Mouse (Mus musculus) heart, postnatal 10 days (tissue): ENCODE results near the gene Aacs. TPM values are rescaled to one million over a fixed set of nuclear protein-coding genes. Genes with fewer than 3 reads are reported as not detected.
"Not testable (repeated sequence)": the region's sequence is repeated elsewhere in the genome, so short reads cannot be mapped to it uniquely, and the experiment has no call there.

Experiments used
- DNase-seq, 2 experiments: peaks; one replicate each; pipeline ENCODE4 v3.0.0; 2021
- intact Hi-C: fragments of 180-260 bp; cut with DNase I; formaldehyde crosslinking; loops from one replicate; pipeline ENCODE4 v1.15.1; 2025
- total RNA-seq, 2 experiments: library from RNA; stranded (reverse); gene quantifications; 2 replicates each; pipeline ENCODE4 v1.2.3; 2021

Gene Aacs
- total RNA-seq, 2 experiments from 2014 or later = 4.8 to 5.0 TPM

DNA sequence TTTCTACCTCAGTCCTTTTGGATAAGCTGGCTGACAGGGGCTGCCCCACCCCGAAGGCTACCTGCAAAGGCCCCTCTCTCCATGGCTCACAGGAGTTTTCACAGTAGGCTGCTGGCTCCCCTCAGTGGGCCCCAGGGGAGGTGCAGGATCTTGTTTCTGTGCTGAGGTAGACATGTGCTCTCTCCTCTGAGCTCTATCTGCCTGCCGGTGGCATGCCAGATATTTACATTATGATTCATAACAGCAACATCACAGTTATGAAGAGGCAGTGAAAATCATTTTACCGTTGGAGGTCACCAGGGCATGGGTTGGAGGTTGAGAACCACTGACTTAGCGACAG lies 12.5 kb downstream of the Aacs start:
- DNase-seq = peak in 1 of 2 experiments; percentile 38
- intact Hi-C loops = no loop called here

DNA sequence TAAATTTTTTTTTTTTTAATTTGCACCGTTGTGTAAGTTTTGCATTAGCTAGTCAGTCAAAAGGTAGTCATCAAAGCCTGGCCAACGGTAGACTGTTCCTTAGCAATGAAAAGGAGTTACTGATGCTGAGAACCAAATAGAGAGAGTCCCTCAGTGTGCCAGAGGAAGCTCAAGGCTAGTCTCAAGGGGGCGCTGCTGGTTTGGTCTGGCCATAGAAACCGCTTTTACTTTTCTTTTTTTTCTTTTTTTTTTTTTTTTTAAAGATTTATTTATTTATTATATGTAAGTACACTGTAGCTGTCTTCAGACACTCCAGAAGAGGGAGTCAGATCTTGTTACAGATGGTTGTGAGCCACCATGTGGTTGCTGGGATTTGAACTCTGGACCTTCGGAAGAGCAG lies 13.3 kb downstream of the Aacs start:
- intact Hi-C loops, DNase-seq: not testable (repeated sequence)

DNA sequence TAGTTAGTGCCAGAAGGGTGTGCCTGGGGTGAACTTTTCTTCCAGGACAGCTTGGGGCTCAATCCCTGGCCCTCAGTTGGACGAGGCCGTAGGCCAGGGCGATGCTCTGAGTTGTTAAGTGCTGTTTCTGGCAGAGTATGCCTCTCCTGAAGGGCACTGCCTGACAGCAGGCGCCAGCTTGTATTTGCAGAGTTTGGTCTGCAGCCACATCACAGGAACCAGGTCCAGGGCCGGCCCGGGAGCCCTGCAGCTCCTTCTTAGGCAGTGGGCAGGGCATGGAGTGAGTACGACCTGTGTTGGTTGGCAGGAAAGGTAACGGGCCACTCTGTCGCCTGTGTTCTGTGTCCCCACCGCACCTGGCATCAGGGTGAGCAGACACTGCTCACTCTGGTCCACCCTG lies 15.5 kb downstream of the Aacs start:
- intact Hi-C loops = no loop called here

DNA sequence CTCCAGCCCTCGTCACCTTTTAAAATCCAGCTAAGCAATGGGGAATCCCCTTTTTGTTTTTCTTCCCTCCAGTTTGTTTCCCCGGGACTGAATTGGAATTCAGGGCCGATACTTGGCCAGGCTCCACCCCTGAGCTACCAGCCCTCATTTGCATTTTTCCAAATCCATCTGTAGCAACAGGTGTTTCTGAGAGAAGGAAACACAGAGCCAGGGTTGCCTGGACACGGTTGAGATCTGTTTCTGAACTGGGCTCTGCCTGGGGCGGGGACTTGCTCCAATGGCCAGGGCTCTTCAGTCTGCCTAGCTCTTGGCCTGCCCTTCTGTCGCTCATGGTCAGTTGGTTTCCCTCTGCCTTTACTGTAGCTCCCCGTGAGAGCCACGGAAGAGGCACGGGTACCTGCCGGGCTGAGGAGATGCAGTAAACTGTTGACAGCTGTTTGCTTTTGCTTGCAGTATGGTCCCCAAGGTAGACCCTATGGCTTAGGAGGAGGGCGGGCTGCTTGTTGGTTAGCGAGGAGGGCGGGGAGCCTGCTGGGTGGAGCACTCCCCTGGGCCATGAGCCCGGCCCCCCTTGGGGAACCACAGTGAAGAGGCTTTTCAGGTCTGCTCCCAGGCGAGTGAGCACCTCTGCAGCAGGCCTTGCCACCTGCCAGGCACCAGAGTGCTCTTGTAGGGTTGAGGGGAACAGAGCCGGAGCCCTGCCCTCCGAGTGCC lies 16.9 kb downstream of the Aacs start:
- no peak for DNase-seq
- intact Hi-C loops = no loop called here

More for the DNA sequence above, 15.5 kb downstream of the Aacs start:
- peak; percentile 75 to 80 for DNase-seq

DNA sequence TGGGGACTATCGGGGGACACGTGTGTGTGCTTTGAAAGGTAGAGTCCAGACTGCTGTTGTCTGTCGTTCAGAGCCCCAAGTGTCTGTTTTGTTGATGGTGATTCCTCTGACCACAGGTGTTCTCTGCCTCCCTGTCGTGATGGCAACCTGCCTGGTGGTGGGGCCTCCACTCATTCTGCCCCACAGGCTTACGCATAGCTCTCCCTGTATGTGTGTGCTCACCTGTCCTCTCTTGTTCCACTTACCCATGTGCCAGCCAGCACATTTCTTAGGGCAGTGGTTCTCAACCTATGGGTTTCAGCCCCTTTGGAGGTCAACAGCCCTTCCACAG lies 17.4 kb downstream of the Aacs start:
- intact Hi-C loops = no loop called here
- DNase-seq = no peak

DNA sequence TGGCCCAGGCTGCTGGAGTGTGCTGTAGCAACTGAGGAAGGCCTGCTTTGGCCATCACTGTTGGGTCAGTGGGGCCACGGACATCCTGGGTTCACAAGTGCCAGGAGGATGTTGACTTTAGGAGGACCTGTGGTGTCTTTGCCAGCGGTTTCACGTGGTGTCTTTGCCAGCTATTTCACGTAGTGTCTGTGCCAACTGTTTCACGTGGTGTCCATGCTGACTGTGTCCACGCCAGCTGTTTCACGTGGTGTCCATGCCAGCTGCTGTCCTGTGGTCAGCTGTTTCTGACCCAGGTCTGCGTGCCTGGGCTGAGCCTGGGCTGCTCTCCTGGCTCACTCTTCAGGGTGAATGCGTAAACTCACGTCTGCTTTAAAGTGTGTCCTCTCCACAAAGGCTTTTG lies 20.0 kb downstream of the Aacs start:
- no peak for DNase-seq
- intact Hi-C loops = no loop called here

DNA sequence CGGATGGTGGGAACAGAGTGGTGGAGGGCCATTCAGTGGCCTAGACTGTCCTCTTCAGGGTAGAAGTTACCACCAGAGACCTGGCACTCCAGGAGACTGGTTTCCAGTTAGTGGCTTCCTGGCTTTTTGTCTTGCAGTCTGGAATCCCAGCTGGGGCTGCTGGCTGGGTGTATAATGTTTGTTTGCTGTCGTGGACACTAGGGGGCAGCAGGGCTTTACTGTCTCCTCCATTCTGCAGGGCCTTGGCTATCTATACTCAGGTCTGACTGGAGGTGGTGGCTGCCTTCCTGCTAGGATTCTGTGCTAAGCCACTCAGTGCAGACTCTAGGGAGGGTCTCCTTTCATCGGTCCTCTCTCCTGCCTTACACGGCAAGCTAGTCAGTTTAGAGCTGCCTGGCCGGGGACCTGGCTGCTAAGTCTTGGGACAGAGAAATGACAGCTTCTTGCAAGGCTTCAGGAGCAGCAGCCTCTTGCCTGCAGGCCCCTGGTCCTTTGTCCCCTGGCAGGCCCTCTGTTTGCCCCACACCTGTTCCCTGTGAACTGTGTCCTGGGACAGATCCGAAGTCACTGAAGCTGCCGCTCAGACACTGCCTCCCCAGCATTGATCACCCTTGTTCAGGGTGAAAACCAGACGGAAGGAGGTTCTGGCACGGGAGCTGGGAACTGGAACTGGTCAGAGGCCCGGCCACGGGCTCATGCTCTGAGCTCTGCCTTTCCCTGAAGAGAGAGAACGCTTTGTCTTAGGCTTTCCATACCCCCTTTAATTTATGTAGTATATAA lies 22.4 kb downstream of the Aacs start:
- peak; percentile 52 to 76 for DNase-seq
- intact Hi-C loops = no loop called here

DNA sequence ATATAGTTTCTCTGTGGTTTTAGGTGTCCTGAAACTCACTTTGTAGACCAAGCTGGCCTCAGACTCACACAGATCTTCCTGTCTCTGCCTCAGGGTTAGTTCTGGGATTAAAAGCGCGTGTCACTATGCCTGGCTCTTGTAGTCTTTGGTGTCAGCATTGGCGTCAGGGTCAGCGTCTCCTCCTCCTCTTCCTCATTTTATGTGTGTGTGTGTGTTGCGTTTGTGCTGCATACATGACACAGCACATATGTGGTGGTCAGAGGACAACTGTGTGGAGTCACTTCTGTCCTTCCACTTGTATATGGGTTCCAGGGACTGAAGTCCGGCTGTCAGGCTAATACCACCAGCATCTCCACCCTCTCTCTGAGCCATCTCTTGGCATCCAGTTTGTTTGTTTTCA lies 25.9 kb downstream of the Aacs start:
- DNase-seq = no peak
- intact Hi-C loops = no loop called here

DNA sequence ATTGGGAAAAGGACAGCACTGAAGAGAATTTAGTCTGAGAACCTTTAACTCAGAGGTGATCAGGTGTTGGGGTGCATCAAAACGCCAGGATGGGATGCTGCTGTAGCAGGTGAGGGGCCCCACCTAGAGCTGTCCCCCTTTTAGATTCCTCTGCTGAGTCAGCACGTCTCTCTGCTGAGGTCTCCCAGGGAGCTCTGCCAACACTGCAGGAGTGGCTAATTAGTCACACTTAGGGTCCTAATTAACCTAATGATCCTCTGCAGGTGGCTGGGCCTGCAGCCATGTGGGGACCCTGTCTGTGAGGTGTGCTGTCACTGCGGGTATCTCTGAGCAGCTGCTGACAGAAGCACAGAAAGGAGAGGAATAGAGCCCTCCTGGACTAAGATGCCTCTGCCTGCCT lies 26.6 kb downstream of the Aacs start:
- intact Hi-C loops = no loop called here
- DNase-seq = no peak

DNA sequence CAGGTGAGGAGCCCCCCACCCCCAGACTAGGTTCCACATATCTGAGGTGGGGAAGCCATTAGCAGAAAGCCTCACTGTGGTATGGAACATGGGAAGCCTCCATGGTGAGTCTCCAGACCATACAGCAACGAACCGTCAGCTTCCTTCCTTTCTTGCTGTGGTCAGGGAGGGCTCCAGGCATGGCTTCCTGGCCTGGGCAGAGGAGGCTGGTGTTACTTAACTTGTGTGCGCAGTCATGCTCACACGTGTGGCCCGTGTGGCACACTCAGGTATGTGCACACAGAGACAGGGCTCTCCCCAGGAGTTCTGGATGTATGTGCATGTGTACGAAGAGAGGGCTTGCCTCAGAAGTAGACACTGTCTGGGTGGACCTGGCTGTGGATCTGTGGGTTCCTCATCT lies 28.0 kb downstream of the Aacs start:
- no peak for DNase-seq
- intact Hi-C loops = no loop called here

DNA sequence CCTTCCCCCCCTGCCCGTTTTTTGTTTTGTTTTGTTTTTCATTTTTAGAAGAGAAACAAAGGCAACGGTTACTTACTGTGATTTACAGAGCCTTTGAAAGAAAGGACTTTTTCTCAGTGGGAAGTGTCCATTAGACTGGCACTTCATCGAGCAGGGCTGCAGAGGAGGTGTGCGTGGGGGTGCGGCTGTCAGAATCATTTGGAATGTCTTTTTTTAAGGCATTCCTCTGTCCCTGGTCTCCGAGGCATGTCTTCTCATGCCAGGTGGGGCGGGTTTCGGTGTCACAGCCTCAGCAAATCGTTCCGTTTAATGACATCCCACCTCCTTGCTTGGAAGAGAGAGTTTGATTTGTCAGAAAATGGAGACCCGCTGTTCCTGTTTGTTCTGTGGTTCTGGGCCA lies 29.1 kb downstream of the Aacs start:
- DNase-seq = no peak
- intact Hi-C loops = no loop called here

DNA sequence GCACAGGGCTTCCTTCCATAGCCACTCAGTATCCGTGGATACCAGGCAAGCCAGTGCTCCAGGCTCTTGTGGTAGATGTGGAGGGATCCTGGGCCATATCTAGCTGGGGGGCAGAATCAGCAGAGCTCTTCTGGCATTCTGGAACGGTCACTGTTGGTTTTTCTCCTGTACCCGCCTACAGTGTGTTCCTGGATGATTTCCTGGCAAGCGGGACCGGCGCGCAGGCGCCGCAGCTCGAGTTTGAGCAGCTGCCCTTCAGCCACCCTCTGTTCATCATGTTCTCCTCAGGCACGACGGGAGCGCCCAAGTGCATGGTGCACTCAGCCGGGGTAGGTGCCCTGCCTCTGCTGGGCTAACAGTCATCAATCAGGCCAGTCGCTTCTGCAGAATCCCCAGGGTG lies 30.4 kb downstream of the Aacs start:
- no peak for DNase-seq
- intact Hi-C loops = no loop called here

DNA sequence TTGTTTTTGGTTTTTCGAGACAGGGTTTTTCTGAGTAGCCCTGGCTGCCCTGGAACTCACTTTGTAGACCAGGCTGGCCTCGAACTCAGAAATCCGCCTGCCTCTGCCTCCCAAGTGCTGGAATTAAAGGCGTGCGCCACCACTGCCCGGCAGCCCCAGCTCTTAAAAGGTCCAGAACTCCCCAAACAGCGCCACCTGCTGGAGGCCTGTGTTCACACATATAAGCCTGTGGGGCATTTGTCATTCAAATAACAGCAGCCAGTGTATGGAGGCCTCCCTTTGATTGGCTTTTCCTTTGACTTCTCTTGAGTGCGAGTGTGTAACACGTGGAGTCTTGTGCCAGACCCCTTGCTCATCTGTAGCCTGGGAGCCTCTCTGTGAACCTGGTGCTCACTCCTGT lies 32.0 kb downstream of the Aacs start:
- DNase-seq = no peak
- intact Hi-C loops = no loop called here

DNA sequence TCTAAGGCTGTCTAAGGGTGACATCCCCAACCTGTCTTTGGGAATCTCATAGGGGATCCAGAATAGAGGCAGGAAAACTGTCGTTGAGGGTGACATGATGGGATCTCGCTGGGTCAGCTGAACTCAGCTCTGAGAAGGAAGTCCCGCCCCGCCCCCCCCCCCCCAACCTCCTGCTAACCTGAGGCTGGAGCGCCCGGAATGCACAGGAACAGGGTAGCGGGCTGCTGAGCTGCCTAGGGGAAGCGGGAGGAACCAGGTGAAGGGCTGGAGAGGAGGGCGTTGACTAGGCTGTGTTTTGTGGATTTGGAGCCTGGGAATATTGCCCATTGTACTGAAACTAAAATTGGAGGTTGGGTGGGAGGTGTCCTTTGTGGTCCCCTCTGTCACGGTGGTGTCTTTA lies 32.4 kb downstream of the Aacs start:
- no peak for DNase-seq
- intact Hi-C loops = no loop called here

DNA sequence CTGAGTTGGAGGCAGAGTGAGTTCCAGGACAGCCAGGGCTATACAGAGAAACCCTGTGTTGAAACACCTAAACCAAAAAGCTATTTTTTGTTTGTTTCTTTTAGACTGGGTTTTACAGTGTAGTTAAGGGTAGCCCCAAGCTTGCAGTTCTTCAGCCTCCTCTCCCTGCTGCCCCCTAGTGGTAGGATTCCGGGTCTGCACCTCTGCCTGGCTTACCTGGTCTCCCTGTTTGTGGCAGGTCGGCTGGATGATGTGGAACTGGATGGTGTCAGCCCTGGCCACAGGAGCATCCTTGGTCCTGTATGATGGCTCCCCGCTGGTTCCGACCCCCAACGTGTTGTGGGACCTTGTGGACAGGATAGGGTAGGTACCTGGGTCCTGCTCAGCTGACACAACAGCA lies 33.9 kb downstream of the Aacs start:
- DNase-seq = peak in 1 of 2 experiments; percentile 46
- intact Hi-C loops = no loop called here

DNA sequence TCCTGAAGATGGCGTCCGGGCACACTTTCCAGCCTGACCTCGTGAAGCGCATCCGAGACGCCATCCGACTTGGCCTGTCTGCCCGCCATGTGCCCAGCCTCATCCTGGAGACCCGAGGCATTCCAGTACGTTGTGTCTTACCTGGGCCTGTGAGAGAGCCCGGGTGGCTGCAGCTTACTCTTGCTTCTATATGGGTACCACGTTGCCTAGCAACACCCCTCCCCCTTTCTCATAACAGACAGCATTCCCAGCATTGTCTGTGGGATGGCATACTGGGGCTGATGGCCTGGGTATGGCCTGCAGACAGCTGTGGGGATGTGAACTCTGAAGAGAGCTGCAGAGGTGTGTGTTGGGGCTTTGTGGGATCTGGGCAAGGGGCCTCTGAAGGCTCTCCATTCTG lies 39.4 kb downstream of the Aacs start:
- DNase-seq = no peak
- intact Hi-C loops = no loop called here

DNA sequence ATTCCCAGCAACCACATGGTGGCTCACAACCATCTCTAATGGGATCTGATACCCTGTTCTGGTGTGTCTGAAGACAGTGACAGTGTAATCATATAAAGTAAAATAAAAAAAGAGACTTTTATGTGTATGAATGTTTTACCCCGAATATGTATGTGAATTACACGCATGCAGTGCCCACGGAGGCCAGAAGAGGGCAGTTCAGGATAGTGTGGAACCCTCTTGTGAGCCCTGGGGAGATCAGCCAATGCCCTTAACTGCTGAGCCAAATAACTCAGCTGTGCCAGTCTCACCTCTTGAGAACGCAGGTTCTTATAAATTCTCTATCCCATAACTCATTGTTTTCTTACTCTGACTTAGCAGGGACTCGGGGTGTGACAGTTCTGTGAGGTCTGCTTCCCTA lies 43.0 kb downstream of the Aacs start:
- no peak for DNase-seq
- intact Hi-C loops = no loop called here

DNA sequence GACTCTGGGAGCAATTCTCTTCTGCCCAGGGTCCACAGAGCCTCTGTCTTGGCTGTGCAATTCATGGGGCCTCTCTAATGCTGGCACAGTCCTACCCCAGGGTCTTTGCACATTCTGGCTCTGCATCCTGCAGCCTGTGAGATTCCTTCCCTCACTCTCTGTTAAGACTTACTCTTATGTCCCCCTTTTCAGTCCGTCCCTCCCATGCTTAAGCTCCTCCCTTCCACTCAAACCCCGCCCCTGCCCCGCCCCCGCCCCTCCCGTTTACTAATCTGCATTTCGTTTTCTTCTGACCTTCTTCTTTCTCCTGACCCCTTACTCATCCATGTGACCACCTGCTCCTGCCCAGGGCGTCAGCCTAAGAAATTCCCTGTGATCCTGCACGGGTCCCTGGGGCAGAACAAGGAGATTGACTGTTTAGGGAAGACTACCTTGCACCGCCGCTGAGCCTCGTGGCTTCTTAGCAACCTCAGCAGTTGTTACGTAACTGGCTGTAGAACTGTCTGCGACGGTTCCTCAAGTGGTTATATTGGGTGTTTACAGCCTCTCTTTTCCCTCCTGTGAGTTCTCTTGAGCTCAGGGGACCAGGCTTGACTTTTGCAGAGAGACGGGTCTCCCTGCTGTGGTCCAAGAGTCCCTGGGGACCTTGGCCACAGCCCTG lies 45.4 kb downstream of the Aacs start:
- DNase-seq = no peak
- intact Hi-C loops = no loop called here

DNA sequence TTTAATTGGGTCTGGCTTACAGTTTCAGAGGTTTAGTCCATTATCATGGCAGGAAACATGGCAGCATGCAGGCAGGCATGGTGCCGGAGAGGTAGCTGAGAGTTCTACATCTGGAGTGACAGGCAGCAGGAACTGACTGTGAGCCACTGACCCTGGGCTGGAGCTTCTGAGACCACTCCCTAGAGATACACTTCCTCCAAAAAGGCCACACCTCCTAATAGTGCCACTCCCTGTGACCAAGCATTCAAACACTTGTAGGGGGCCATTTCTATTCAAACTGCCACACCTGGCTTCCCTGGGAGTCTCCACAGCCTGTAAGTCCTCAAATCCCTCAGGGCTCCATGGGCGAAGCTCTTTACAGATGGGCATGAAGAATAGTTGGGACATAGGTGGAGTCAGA lies 47.7 kb downstream of the Aacs start:
- no peak for DNase-seq
- intact Hi-C loops = no loop called here

DNA sequence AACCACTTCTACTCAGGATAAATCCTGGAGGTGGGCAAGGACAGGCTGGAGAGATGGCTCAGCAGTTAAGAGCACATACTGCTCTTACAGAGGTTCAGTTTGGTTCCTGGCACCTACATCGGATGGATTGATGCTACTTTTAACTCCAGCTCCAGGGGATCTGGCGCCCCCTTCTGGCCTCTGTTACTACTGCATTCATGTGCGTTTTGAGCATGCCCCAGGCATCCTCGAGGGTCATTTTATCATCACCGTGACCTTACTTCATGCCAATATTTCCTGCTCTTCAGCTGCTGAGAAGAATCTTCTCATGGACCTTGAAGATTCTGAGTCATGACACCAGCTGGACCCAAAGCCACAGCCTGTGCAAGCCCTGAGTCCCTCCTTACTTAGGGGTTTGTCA lies 49.9 kb downstream of the Aacs start:
- intact Hi-C loops = loop anchor here (5.0 kb wide), 2 partner anchors 872 to 1472 kb away; no protein-coding TSS in a partner anchor
- no peak for DNase-seq

DNA sequence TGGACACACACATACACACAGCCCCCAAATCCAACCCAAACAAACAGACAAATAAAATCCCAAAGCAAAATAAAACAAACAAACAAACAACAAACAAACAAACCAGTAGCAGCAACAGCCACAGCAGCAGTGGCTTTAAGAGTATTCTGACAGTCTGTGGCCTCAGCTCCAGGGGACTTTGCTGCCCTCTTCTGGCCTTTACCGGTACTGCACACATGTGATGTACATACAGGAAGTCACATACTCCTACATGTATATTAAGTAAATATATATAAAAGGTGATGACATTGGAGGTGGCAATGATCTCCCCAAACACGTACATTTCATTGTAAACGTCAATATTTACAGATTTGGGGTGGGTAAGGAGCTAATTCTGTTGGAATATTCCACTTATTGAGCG lies 50.9 kb downstream of the Aacs start:
- peak in 1 of 2 experiments; percentile 27 for DNase-seq
- intact Hi-C loops = loop anchor here (5.0 kb wide), 2 partner anchors 871 to 1471 kb away; no protein-coding TSS in a partner anchor

DNA sequence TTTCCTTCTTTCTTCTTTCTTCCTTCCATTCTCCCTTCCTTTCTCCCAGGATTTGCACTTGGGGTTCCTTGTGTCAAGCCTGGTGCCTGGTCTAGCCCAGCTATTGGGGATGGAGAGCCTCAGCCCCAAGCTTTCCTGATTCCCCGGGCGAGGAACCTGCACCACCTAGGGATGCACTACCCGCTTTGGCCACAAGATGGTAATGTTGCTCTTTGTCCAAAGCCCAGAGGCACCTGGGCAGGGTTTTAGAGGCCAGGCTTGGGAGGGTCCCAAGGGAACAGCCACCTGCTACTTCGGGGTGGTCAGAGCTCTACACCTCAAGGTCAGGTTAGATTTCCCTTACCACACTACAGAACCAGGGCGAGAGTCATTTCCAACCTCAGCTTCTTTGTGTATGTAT lies 53.5 kb downstream of the Aacs start:
- DNase-seq = peak; percentile 62 to 80
- intact Hi-C loops = loop anchor here (2.0 to 5.0 kb wide), 3 partner anchors 434 to 1468 kb away; no protein-coding TSS in a partner anchor
